9 mouse cellular contexts compared by ENCODE assay signal in the genomic region with DNA sequence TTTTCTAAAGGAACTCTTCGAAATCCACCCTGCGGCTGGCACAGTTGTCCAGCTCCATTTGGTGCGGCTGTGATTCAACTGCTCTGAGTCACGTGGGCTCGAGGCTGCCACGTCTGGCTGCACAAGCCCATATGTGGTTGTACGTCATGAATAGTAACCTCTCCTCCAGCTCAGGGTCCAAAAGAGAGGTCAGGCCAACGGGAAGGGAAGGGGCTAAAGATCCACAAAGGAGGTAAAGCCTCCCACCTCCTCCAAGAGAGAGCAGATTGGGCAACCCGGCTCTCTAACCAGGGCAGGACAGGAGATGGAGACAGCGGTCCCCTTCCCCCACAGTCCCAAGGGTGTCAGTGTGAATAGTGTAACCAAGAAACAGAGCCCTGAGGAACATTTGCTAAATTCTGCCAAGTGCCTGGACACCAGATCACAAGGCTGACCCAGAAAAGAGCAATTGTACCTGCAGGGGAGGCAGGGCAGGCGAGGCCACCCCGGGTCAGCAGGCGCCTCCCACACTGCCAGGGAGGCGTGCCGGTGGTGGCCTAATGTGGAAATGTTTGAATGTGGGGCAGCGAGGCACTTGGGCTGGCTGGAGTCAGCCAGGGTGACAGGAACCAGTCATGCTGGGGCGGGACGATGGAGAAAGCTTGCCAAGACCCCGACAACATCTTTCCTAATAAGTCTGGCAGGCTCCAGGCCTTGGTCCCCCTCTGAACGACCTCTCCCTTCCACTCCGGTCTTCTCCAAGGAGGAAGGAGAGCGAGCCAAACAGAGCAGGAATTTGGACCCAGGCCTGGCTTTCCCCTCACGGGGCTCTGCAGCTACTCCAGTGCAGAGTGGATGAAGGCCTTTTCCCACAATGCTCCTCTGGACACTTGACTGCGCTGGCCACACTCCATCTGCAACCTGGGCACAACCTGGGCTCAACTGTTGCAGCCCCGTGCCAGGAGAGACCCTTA.
DNase-seq lines count a peak whose midpoint lies in the region; ATAC-seq and TF ChIP-seq lines count a peak whose summit lies in the region.
"Had no signal": no experiment of that assay in that cellular context is flagged by ENCODE, and none has a peak within 500 bp of the region (broad histone marks: within the 10 kb centered on the region; RNA-seq: fewer than 3 reads in every experiment).

No protein-coding gene starts in this region.

- H3K9ac ChIP-seq in lung, embryonic 14.5 days = peak overlapping the region; percentile 17; the same call in 1 of the 2 replicates

- no peaks in the 10 kb centered on the region for H3K36me3 ChIP-seq in lung, embryonic 14.5 days (ENCODE audit: insufficient read depth)
- H3K36me3 ChIP-seq: G1E had no signal

- peak overlapping the region; percentile 97 for H3K27ac ChIP-seq in lung, embryonic 14.5 days (ENCODE audit: low read depth)

- TF ChIP-seq CTCF in lung, embryonic 14.5 days (IDR thresholded peaks at IDR 0.05; ENCODE audit: low read depth) = no peak

- no peaks in the 10 kb centered on the region for H3K9me3 ChIP-seq in lung, embryonic 14.5 days (ENCODE audit: low read depth, low read length)
- H3K9me3 ChIP-seq: G1E had no signal

- H3K27me3 ChIP-seq in lung, embryonic 14.5 days (ENCODE audit: insufficient read depth, low read length) = no peaks in the 10 kb centered on the region

- no peak overlapping the region for H3K4me3 ChIP-seq in lung, embryonic 14.5 days (ENCODE audit: low read depth, low read length)

- H3K4me1 ChIP-seq in lung, embryonic 14.5 days (ENCODE audit: insufficient read depth) = peaks cover 31% of the 10 kb centered on the region

- H3K4me2 ChIP-seq in lung, embryonic 14.5 days = peak overlapping the region; percentile 7

- WGBS in lung, embryonic 14.5 days = 21% methylated on average over 25 of the region's 25 CpGs

- ATAC-seq in lung, embryonic 14.5 days (ENCODE audit: insufficient read depth) = peak; percentile 81

- DNase-seq in MN1 (ENCODE audit: low spot score) = peak; percentile 94
- peak; percentile 93 to 96 for DNase-seq in cerebellum, postnatal 10 days
- peak; percentile 74 to 80 for DNase-seq in frontal cortex, postnatal 10 days (ENCODE audit: low spot score in 2 of 2)
- DNase-seq in heart, postnatal 4 days = peak; percentile 96
- DNase-seq in layer of hippocampus, postnatal 10 days (ENCODE audit: low spot score in 2 of 2) = peak; percentile 79 to 83
- peak; percentile 94 for DNase-seq in lung, embryonic 14.5 days
- DNase-seq in ovary, adult 18-20 months (ENCODE audit: low spot score) = peak; percentile 83
- peak; percentile 71 for DNase-seq in urinary bladder, postnatal 25 days (ENCODE audit: low spot score)
